Mouse (Mus musculus): ENCODE results near the gene Efna4.

Gene Efna4

GRCm38 (mm10) chr3:89305551-89306325 lies 32.1 kb downstream of the Efna4 start:
- no peak for DNase-seq (ENCODE audit: low spot score)

GRCm38 (mm10) chr3:89305105-89305504 lies 32.7 kb downstream of the Efna4 start:
- no peak for DNase-seq (ENCODE audit: low spot score)

- no peak for DNase-seq (ENCODE audit: low spot score)
Measured at GRCm38 (mm10) chr3:89304440-89304839, 33.4 kb downstream of the Efna4 start.

GRCm38 (mm10) chr3:89300514-89300913 lies 37.3 kb downstream of the Efna4 start:
- no peak for DNase-seq (ENCODE audit: low spot score)

- DNase-seq (ENCODE audit: low spot score): no peak
Measured at GRCm38 (mm10) chr3:89300071-89300470, 37.8 kb downstream of the Efna4 start.

- DNase-seq (ENCODE audit: low spot score): no peak
Measured at GRCm38 (mm10) chr3:89299499-89299898, 38.3 kb downstream of the Efna4 start.

- DNase-seq (ENCODE audit: low spot score): no peak
Measured at GRCm38 (mm10) chr3:89298908-89299307, 38.9 kb downstream of the Efna4 start.

GRCm38 (mm10) chr3:89296761-89297396 lies 40.9 kb downstream of the Efna4 start:
- no peak for DNase-seq (ENCODE audit: low spot score)

- no peak for DNase-seq (ENCODE audit: low spot score)
Measured at GRCm38 (mm10) chr3:89295685-89296230, 42.1 kb downstream of the Efna4 start.

- no peak for DNase-seq (ENCODE audit: low spot score)
Measured at GRCm38 (mm10) chr3:89294195-89294594, 43.6 kb downstream of the Efna4 start.

GRCm38 (mm10) chr3:89293247-89293918 lies 44.4 kb downstream of the Efna4 start:
- DNase-seq (ENCODE audit: low spot score): no peak

GRCm38 (mm10) chr3:89292303-89292702 lies 45.5 kb downstream of the Efna4 start:
- no peak for DNase-seq (ENCODE audit: low spot score)

- DNase-seq (ENCODE audit: low spot score): no peak
Measured at GRCm38 (mm10) chr3:89291874-89292273, 46.0 kb downstream of the Efna4 start.

- no peak for DNase-seq (ENCODE audit: low spot score)
Measured at GRCm38 (mm10) chr3:89288503-89288928, 49.3 kb downstream of the Efna4 start.

GRCm38 (mm10) chr3:89287286-89287685 lies 50.5 kb downstream of the Efna4 start:
- no peak for DNase-seq (ENCODE audit: low spot score)

- DNase-seq (ENCODE audit: low spot score): no peak
Measured at GRCm38 (mm10) chr3:89285526-89285925, 52.3 kb downstream of the Efna4 start.

- DNase-seq (ENCODE audit: low spot score): no peak
Measured at GRCm38 (mm10) chr3:89284261-89284660, 53.6 kb downstream of the Efna4 start.
